Mouse (Mus musculus) intestine, embryonic 15.5 days (tissue): Measurements from ENCODE around the gene Taar7e. TPM values are rescaled to one million over a fixed set of nuclear protein-coding genes. Genes with fewer than 3 reads are reported as not detected.
"Not testable (repeated sequence)": the region's sequence is repeated elsewhere in the genome, so short reads cannot be mapped to it uniquely, and the experiment has no call there.

Experiments
- ATAC-seq: fragments of 200-750 bp; cut with Nextera tagmentation; 2 replicates; pipeline ENCODE4 v1.8.0; 2017; ENCODE audit warnings: moderate TSS enrichment, moderate library complexity
- H3K27ac ChIP-seq: fragments of 300-500 bp; sonication (generic); 2 replicates; pipeline ENCODE4 v1.5.1; 2015; ENCODE audit warnings: mild to moderate bottlenecking, inconsistent platforms
- H3K27me3 ChIP-seq: fragments of 300-500 bp; sonication (generic); replicated peaks from 2 replicates; pipeline ENCODE4 v1.6.1; 2015; ENCODE audit warnings: inconsistent platforms
- H3K36me3 ChIP-seq: fragments of 300-500 bp; sonication (generic); 2 replicates; pipeline ENCODE4 v1.6.1; 2015; ENCODE audit warnings: inconsistent platforms
- H3K4me1 ChIP-seq: fragments of 300-500 bp; sonication (generic); replicated peaks from 2 replicates; pipeline ENCODE4 v1.6.1; 2015; ENCODE audit warnings: inconsistent platforms
- H3K4me2 ChIP-seq: fragments of 300-500 bp; sonication (generic); replicated peaks from 2 replicates; pipeline ENCODE4 v1.6.1; 2015; ENCODE audit warnings: mild to moderate bottlenecking, inconsistent platforms
- H3K4me3 ChIP-seq: fragments of 300-500 bp; sonication (generic); replicated peaks from 2 replicates; pipeline ENCODE4 v1.5.1; 2015; ENCODE audit warnings: inconsistent platforms
- H3K9ac ChIP-seq: fragments of 300-500 bp; sonication (generic); 2 replicates; pipeline ENCODE4 v1.6.1; 2015; ENCODE audit warnings: inconsistent platforms
- H3K9me3 ChIP-seq: fragments of 300-500 bp; sonication (generic); 2 replicates; pipeline ENCODE4 v1.6.1; 2016; ENCODE audit warnings: inconsistent platforms
- WGBS: fragments of 180-500 bp; shearing (Covaris S2); methylation state at CpG from one replicate; pipeline ENCODE4 v1.1.7; 2015; 5-methylcytosine and 5-hydroxymethylcytosine counted together
- polyA plus RNA-seq: library from polyadenylated mRNA; unstranded; fragments of >200 nt; fragmentation: Nextera tagmentation; extraction: Ambion mirVana; gene quantifications from 2 replicates; pipeline ENCODE4 v1.2.1, GENCODE M21; 2015

The Taar7e gene
- not detected in 2 replicates for polyA plus RNA-seq

- no peak within 1 kb of the TSS for H3K27ac ChIP-seq
- H3K4me3 ChIP-seq: no peak within 1 kb of the TSS
- H3K9me3 ChIP-seq: no peaks in the 10 kb centered on the region
- H3K4me1 ChIP-seq: no peaks in the 10 kb centered on the region
- 88% methylated on average over 2 of the region's 2 CpGs for WGBS
- H3K4me2 ChIP-seq: no peak within 1 kb of the TSS
- ATAC-seq: no peak
- no peaks in the 10 kb centered on the region for H3K36me3 ChIP-seq
- no peak within 1 kb of the TSS for H3K9ac ChIP-seq
- H3K27me3 ChIP-seq: no peaks in the 10 kb centered on the region
Observed at GRCm38 (mm10) chr10:24037314-24037713, at the start of gene Taar7e. Taar7e (plus strand) TSS chr10:24037614.

- H3K27ac ChIP-seq: no peak within 1 kb of the TSS
- H3K4me1 ChIP-seq: no peaks in the 10 kb centered on the region
- ATAC-seq: no peak
- H3K4me3 ChIP-seq: no peak within 1 kb of the TSS
- H3K27me3 ChIP-seq: no peaks in the 10 kb centered on the region
- H3K36me3 ChIP-seq: no peaks in the 10 kb centered on the region
- 81% methylated on average over 3 of the region's 3 CpGs for WGBS
- no peak within 1 kb of the TSS for H3K4me2 ChIP-seq
- no peaks in the 10 kb centered on the region for H3K9me3 ChIP-seq
- no peak within 1 kb of the TSS for H3K9ac ChIP-seq
Observed at GRCm38 (mm10) chr10:23993381-23993780, 44.0 kb upstream of the Taar7e start, which contains the start of gene Taar7a. Taar7a (minus strand) TSS chr10:23993481.

- Histone ChIP-seq H3K9me3 (no peaks in the 10 kb centered on the region), H3K4me2 (no peak within 1 kb of the TSS), H3K9ac (no peak within 1 kb of the TSS), H3K36me3 (no peaks in the 10 kb centered on the region), H3K4me1 (no peaks in the 10 kb centered on the region), H3K27ac (no peak within 1 kb of the TSS), H3K27me3 (no peaks in the 10 kb centered on the region), H3K4me3 (no peak within 1 kb of the TSS)
- 82% methylated on average over 1 of the region's 1 CpGs for WGBS
- no peak for ATAC-seq
Observed at GRCm38 (mm10) chr10:23999639-24000038, 37.8 kb upstream of the Taar7e start, which contains the start of gene Taar7b. Taar7b (plus strand) TSS chr10:23999939.

GRCm38 (mm10) chr10:24006442-24006841, 31.0 kb upstream of the Taar7e start:
- WGBS: 83% methylated on average over 1 of the region's 1 CpGs

GRCm38 (mm10) chr10:24007034-24007433, 30.4 kb upstream of the Taar7e start:
- Histone ChIP-seq H3K4me3 (no peak overlapping the region), H3K27ac (no peak overlapping the region), H3K36me3 (no peaks in the 10 kb centered on the region), H3K4me2 (no peak overlapping the region), H3K9me3 (no peaks in the 10 kb centered on the region), H3K27me3 (no peaks in the 10 kb centered on the region), H3K9ac (no peak overlapping the region), H3K4me1 (no peaks in the 10 kb centered on the region)
- no peak for ATAC-seq
- 35% methylated on average over 2 of the region's 2 CpGs for WGBS

More at GRCm38 (mm10) chr10:24006442-24006841, 31.0 kb upstream of the Taar7e start:
- Histone ChIP-seq H3K36me3 (no peaks in the 10 kb centered on the region), H3K27me3 (no peaks in the 10 kb centered on the region), H3K4me1 (no peaks in the 10 kb centered on the region), H3K4me2 (no peak overlapping the region), H3K4me3 (no peak overlapping the region), H3K27ac (no peak overlapping the region), H3K9ac (no peak overlapping the region), H3K9me3 (no peaks in the 10 kb centered on the region)
- ATAC-seq: no peak

GRCm38 (mm10) chr10:24008143-24008542, 29.3 kb upstream of the Taar7e start:
- no peak overlapping the region for H3K27ac ChIP-seq
- no peak overlapping the region for H3K9ac ChIP-seq
- H3K9me3 ChIP-seq: no peaks in the 10 kb centered on the region
- no peaks in the 10 kb centered on the region for H3K4me1 ChIP-seq
- no peak overlapping the region for H3K4me2 ChIP-seq
- H3K4me3 ChIP-seq: no peak overlapping the region
- no peaks in the 10 kb centered on the region for H3K36me3 ChIP-seq
- WGBS: 93% methylated on average over 1 of the region's 1 CpGs
- no peaks in the 10 kb centered on the region for H3K27me3 ChIP-seq
- no peak for ATAC-seq

GRCm38 (mm10) chr10:24026922-24027321, 10.5 kb upstream of the Taar7e start, which contains the start of gene Taar7d:
Taar7d (plus strand) TSS chr10:24027222.
- no peaks in the 10 kb centered on the region for H3K9me3 ChIP-seq
- H3K27me3 ChIP-seq: no peaks in the 10 kb centered on the region
- H3K27ac ChIP-seq: no peak within 1 kb of the TSS
- no peak within 1 kb of the TSS for H3K4me2 ChIP-seq
- H3K36me3 ChIP-seq: no peaks in the 10 kb centered on the region
- no peak within 1 kb of the TSS for H3K9ac ChIP-seq
- no peak for ATAC-seq
- H3K4me3 ChIP-seq: no peak within 1 kb of the TSS
- no peaks in the 10 kb centered on the region for H3K4me1 ChIP-seq

- H3K9ac ChIP-seq: no peak overlapping the region
- H3K27ac ChIP-seq: no peak overlapping the region
- H3K4me2 ChIP-seq: no peak overlapping the region
- no peaks in the 10 kb centered on the region for H3K27me3 ChIP-seq
- no peaks in the 10 kb centered on the region for H3K4me1 ChIP-seq
- H3K9me3 ChIP-seq: no peaks in the 10 kb centered on the region
- H3K4me3 ChIP-seq: no peak overlapping the region
- H3K36me3 ChIP-seq: no peaks in the 10 kb centered on the region
- no peak for ATAC-seq
Observed at GRCm38 (mm10) chr10:24031347-24031746, 6.1 kb upstream of the Taar7e start.

- no peak overlapping the region for H3K4me3 ChIP-seq
- H3K27ac ChIP-seq: no peak overlapping the region
- no peak for ATAC-seq
- no peaks in the 10 kb centered on the region for H3K27me3 ChIP-seq
- H3K9me3 ChIP-seq: no peaks in the 10 kb centered on the region
- H3K36me3 ChIP-seq: no peaks in the 10 kb centered on the region
- no peaks in the 10 kb centered on the region for H3K4me1 ChIP-seq
- WGBS: 38% methylated on average over 2 of the region's 2 CpGs
- no peak overlapping the region for H3K9ac ChIP-seq
- H3K4me2 ChIP-seq: no peak overlapping the region
Observed at GRCm38 (mm10) chr10:24040120-24040869, 2.9 kb downstream of the Taar7e start.

GRCm38 (mm10) chr10:24049210-24049609, 11.8 kb downstream of the Taar7e start, which contains the start of gene Taar7f:
Taar7f (plus strand) TSS chr10:24049510.
- H3K27me3 ChIP-seq: no peaks in the 10 kb centered on the region
- no peak within 1 kb of the TSS for H3K9ac ChIP-seq
- no peaks in the 10 kb centered on the region for H3K36me3 ChIP-seq
- H3K4me3 ChIP-seq: no peak within 1 kb of the TSS
- no peaks in the 10 kb centered on the region for H3K4me1 ChIP-seq
- no peak within 1 kb of the TSS for H3K4me2 ChIP-seq
- no peak for ATAC-seq
- H3K9me3 ChIP-seq: no peaks in the 10 kb centered on the region
- H3K27ac ChIP-seq: no peak within 1 kb of the TSS

- 47% methylated on average over 5 of the region's 5 CpGs for WGBS
- Histone ChIP-seq H3K27me3 (no peaks in the 10 kb centered on the region), H3K4me1 (no peaks in the 10 kb centered on the region), H3K36me3 (no peaks in the 10 kb centered on the region), H3K9me3 (no peaks in the 10 kb centered on the region), H3K9ac (no peak overlapping the region), H3K4me2 (no peak overlapping the region), H3K27ac (no peak overlapping the region), H3K4me3 (no peak overlapping the region)
- ATAC-seq: no peak
Observed at GRCm38 (mm10) chr10:24052039-24052438, 14.6 kb downstream of the Taar7e start.

- WGBS: 84% methylated on average over 3 of the region's 3 CpGs
- H3K27me3 ChIP-seq: no peaks in the 10 kb centered on the region
- H3K4me1 ChIP-seq: no peaks in the 10 kb centered on the region
- H3K27ac ChIP-seq: no peak overlapping the region
- no peak overlapping the region for H3K4me3 ChIP-seq
- H3K9me3 ChIP-seq: no peaks in the 10 kb centered on the region
- no peak overlapping the region for H3K4me2 ChIP-seq
- no peak for ATAC-seq
- H3K36me3 ChIP-seq: no peaks in the 10 kb centered on the region
- no peak overlapping the region for H3K9ac ChIP-seq
Observed at GRCm38 (mm10) chr10:24058986-24059385, 21.6 kb downstream of the Taar7e start.

GRCm38 (mm10) chr10:24074751-24075150, 37.3 kb downstream of the Taar7e start:
- not testable (repeated sequence) for H3K4me1 ChIP-seq, H3K9me3 ChIP-seq, H3K27me3 ChIP-seq, H3K4me2 ChIP-seq, H3K27ac ChIP-seq, H3K9ac ChIP-seq, H3K36me3 ChIP-seq, H3K4me3 ChIP-seq
- WGBS: 47% methylated on average over 2 of the region's 2 CpGs
- ATAC-seq: peak; percentile 43; the same call in 1 of the 2 replicates
